Mouse (Mus musculus): Measurements from ENCODE around the gene Erp29.

GRCm38 (mm10) chr5:121422787-121423186 lies 29.5 kb downstream of the Erp29 start:
- TF ChIP-seq CTCF (IDR thresholded peaks at IDR 0.05; ENCODE audit: borderline replicate concordance, insufficient read depth, low read length) (no peak), POLR2A (IDR thresholded peaks at IDR 0.05; ENCODE audit: low read depth, low read length) (no peak)

Data from embryonic fibroblast, embryonic 13.5 days (primary cell).